Mouse (Mus musculus): ENCODE results near the gene Topaz1.

Topaz1 gene

DNA sequence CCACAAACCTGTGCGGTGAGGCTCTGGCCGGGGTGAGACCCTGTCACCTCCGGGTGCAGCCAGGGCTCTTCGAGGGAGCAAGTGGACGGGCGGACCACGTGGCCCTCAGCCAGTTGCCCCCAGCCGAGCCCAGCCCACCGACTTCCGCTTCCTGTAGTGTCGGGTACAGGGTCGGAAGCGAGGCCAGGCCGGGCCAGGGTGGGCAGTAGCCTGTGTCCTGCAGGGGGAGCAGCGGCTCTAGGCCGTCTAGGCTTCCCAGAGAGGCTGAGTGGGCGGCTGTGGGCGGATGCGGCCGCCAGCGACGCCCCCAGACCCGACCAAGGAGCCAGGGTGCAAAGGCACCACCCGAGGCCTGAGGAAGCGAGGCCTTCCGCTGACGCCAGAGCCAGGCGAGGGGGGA, at the start of gene Topaz1:
Topaz1 (plus strand) TSS at position 287 of the 400 bp plus-strand sequence.
- no peak for DNase-seq

DNA sequence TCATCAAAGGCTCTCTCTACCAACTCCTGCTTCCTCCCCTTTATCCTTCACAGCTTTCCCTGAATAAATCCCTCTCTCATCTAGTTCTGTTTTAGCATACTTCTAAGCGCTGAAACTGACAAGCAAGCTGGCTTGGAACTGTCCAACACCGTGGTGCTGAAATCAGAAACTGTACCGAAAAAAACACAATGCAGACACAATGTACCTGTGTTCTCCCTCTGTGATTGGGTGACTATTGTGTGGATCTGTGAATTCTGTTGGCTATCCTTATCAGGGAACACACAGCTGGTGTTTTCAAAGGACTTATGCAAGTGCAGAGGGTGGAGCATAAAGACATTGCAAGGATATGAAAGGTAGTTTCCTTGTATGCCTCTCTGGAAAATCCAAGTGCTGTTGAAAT, 45.3 kb upstream of the Topaz1 start:
- peak; percentile 62 for DNase-seq

DNA sequence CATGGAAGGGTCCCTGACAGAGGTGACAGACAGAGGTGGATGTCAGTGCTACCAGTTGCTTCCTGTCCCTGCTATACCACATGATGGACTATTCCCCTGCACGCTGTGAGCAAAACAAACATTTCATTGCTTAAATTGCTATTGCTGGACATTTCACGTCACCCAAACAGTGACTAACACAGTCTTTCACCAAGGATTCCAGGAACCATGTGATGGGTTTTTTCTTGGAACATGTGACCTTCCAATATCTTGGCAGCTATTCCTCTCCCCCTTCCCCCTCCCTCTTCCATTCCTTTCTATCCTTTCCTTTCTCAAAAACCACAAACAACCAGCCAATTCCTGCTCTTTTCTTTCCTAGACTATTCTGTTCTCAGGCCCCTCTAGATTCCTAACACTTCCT, 33.3 kb upstream of the Topaz1 start:
- no peak for DNase-seq

DNA sequence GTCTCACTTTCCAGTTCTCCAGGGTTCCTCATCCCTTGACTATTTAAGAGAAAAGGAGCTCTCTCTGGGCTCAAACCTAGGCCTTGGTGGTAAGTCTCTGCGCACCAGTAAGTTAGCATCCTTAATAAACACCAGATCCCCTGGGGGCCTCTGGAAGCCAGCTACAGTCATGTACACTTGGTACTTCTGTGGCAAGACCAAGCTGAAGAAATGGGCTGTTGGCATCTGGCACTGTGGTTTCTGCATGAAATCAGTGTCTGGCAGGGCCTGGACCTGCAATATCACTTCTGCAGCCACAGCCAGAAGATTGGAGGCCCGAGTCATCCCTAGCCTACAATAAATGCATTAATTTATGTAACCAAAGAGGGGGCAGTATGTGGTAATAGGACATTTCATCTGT, 32.1 kb upstream of the Topaz1 start:
- no peak for DNase-seq

DNA sequence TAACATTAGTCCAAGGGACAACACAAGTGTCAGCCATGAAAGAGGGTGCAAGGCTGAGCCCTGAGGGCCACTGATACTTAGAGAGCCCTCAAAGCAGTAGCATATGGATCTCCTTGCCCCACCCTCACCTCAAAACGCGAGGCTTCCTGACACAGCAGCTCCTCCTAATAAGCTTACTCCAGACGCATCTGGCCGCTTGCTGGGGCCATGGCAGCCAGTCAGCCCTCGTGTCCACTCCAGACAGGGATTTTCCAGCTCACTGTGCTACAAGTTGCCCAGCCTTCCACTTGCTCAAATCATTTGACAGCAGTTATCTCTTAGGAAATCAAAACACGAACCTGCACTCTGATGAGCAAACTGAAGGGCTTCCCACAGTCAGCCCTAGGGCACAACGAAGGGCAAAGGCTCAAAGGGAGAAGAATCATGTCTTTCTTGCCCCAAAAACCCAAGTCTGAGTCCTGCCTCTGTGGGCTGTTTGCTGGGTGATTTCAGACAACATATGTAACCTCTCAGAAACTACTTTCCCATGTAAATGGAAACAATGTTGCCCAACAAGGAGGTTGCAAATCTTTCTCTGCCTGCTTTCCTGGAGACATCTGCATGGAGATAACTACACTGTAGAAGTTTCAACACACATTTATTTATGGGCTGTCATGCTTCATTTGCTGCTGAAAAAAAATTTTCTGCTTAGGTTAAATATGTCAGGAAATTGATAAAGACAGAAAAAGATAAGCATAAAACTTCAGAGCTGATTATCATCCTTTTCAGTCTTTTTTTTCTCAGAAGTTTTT, 30.8 kb upstream of the Topaz1 start:
- no peak for DNase-seq

DNA sequence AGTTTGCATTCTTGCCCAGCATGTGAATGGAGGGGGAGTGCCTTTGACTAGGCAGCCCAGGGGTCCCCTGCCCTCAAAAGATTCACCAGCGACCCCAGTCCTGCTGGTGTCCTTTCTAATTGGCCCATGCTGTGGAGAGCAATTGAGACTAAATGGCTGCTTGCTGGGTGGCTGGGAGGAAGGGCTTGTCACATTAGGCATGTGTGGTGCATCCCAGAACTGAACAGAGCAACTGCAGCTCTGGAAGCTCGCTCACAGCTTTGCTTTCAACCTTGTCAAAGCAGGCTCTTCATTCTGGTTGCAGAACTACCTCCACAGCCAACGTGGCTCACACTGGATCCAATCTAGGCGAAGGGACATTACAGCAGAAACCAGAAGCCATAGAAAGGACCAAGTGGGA, 24.9 kb upstream of the Topaz1 start:
- DNase-seq, result no peak

DNA sequence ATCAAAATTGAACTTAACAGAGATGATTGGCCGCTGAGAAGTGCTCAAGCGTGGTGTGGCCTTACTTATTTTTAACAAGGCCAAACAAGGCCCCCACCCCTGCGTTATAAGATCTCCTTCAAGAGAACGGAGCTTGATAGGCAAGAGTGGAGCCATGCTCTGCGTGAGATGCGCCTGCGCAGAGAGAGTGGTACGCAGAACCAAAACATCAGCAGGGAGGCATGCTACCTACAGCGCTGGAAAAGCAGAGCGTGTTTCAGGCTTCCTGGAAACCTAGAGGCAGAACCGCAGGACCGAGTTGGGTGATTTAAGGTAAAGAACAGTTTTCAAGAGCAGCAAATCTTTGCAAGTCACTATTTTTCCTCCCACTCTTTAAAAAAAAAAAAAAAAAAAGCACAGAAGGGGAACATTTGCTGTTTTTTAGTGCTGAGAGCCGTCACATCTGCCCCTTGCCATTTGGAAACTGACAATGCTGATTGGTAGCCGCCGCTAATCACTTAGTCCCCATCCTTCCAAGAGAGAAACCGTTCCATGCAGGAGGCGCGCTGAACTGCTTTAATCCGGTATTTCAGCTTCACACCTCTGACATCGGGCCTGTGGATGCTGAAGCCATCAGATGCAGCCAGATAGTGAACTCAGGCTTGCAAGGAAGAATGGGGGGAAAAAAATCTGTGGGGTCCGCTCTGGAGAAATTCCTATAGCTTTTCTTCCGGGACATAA, 21.9 kb upstream of the Topaz1 start:
- no peak for DNase-seq

DNA sequence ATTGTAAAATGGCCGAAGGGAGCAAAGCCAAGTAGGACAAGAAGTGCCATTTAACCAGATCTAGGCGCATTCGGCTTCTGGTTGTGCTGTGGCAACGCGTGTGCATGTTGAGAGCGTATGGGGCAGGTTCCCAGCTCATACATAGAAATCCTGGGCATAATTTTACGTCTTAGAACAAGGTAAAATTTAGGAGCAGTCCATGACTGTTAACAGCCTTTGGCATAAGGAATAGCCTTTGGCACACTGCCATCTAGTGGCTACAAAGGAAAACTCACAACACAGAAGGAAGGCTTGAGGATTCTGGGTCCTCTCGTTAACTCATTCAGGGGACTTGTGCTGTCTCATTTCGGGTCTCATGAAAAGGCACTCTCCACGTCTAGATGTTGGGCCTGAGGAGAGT, 17.6 kb upstream of the Topaz1 start:
- peak; percentile 61 for DNase-seq

DNA sequence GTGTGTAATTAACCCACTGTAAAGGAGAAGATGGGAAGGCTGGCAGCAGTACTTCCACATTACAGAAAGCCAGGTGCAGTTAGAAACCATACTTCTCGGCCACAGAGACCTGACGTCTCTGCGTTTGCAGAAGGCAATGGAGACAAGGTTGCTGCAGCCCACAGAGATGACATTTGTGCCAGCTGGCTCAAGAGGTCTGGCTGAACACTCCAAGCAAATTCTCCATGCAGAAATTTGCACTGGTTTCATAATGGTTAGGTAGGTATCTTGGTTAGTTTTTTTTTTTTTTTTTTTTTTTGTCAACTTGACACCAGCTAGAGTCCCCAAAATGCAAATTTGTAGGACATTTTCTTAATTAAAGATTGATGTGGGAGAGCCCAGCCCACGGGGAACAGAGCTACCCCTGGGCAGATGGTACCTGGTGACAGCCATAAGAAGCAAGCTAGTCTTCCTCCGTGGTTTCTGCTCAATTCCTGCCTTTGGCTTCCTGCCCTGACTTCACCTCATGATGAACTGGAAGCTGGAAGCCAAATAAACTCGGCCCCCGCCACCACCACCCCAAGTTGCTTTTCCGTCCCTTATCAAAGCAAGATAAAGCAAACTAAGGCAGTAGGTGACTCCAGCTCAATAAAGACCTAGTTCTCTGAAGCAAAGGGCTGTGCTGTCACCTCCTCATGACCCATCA, 14.9 kb upstream of the Topaz1 start:
- no peak for DNase-seq

DNA sequence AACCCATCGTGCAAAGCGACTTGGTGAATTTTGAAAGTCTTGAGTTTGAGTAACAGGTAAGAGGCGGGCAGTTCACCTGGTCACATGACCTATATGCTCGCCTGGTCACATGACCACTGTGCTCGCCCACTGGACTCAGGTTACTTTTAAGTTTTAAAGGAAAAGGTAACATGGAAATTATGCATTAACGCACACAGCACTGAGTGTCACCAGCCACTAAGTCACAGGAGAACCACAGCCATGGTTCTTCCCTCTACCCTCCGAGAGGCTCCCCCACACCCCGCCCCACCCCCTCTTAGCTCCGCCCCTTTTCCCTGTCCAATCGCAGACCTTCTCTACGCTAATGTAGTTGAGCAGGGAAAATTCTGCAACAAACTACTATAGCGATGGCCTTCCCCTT, 13.9 kb upstream of the Topaz1 start:
- DNase-seq, result peak; percentile 29

DNA sequence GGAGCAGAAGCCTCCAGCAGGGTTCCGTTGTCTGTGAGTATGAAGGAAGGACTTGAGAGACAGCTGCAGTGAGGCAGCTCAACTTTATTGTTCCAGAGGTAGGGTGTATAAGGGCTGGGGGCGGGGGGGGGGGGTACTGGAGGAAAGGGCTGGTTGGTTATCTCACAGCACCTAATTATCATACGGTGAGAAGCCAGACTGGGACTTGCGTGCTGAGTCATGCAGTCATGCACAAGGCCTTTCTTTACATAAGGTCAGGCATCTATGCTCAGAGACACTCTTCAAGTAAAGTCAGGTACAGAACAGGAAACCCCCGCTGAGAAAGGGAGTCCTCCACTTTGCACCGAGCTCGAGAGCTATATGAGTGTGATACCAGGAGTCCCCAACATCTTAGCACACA, 12.2 kb upstream of the Topaz1 start:
- no peak for DNase-seq

DNA sequence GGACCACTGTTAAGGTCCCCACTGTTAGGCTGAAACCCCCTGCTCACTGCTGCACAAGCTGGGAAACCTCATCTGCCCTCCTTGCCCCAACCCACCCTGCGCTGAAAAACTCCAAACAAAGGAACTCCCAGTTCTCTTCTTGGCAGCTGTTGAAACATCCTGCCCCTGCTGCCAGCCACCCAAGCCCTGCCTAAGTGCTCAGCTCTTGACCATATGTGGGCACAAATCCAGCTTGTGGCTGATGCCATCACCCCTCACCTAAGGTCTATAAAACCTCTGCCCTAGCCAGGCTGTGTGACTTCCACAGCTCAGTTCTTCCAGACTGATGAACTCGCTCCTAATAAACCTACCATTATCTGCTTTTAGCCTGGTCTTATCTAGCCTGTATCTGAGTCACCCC, 11.1 kb upstream of the Topaz1 start:
- DNase-seq, result no peak

DNA sequence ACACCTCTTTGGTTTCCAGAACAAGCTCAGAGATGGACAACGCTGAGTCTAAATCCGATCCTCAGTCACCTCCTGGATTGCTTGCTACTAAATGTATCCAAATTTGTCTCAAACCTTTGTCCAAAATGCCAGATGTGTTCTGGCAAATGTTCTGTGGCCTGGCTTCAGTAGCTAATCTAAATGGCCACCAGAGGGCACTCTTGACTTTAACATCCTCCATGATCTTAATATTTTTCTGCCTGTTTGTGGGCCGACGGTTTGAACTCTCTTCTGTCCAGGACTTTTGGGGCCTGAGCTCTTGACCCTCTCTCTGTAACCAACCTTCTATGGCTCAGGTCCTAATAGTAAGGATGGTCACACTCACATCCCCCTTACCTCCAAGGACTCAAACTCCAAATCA, 10.4 kb upstream of the Topaz1 start:
- DNase-seq, result peak; percentile 72

DNA sequence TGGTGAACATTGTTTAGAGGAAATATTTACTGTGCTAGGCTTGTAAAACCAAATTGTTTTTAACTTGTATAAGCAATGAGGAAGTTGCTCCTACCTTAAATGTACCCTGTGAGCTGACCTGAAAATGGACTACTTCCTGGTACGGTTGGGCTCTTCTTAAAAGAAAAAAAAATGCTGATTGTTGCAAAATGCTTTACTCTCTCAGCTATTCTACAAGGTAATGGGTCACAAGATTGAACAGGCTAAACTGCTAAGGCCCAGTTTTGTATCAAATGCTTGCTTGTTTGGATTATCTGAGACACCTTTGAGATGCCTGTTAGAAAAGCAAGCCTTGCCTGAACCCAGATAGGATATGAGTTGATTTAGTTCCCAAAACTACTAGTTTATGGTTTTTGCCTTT, 1.3 kb upstream of the Topaz1 start:
- DNase-seq, result no peak

DNA sequence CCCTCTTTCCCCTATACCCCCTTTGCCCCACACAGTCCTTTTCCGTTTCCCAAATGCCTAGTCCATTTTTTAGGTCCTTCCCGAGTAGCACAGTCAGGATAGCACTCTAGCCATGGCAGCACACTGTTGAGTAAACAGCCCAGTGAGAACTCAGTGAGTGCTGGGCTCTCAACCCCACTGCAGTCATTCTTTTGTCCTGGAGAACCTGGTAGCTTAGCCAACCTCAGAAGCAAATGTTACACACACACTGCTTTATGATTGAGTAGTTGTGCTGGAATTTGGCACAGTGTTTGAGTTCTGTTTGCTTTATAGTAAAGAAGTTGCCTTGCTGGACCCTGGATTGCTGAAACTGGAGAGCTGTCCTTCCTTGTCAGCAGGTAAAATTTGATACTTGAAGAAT, 10.5 kb downstream of the Topaz1 start:
- no peak for DNase-seq

DNA sequence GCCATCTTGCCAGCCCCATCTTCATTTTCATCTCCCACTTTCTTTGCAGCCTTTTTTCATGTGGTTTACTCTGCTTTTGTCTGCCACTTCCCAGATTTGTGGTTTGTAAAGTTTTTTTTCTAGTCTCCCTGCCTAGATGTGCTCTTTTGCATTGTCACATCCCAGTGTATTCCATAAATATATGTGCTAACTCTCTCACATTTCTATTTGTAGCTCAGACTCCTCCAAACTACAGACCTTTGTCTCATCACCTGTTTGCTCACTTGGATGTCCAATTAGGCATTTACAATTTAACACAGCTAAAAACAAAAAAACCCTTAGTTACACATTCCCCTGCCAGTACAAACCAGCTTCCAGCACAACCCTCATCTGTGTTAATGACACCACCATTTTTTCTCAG, 13.0 kb downstream of the Topaz1 start:
- DNase-seq, result no peak

DNA sequence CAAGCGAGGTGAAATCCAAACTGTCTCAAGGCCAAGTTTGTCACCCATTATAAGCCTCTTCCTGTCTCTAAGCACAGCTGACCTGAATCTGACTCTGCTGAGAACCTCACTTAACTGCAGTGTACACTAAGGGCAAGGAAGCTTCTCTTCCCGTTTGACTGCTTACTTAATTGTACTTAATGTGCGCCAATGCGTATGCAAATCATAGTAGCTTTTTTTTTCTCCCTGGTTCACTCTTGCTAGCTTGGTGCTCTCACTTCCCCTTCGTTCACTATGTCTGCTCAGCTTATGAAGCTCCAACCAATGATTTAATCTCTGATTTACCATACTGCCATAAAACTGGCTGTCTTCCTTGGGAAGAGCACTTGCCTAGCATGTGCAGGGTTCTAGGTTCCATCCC, 38.1 kb downstream of the Topaz1 start:
- no peak for DNase-seq

DNA sequence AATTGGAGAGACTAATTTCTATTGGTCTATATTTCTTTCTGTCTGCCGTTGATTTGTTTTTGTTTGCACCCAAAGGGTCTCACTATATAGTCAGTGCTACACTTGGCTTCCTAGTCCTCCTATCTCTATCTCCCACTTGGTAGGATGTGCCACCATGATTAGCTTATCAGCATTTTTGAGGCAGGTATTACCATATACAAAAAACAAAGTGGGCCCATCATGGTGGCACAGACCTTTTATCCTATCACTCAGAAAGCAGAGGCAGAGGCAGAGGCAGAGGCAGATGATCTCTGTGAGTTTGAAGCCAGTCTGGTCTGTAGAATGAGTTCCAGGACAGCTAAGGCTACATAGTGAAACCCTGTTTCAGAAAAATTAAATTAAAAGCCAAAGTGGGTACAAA, 39.4 kb downstream of the Topaz1 start:
- DNase-seq, result no peak

DNA sequence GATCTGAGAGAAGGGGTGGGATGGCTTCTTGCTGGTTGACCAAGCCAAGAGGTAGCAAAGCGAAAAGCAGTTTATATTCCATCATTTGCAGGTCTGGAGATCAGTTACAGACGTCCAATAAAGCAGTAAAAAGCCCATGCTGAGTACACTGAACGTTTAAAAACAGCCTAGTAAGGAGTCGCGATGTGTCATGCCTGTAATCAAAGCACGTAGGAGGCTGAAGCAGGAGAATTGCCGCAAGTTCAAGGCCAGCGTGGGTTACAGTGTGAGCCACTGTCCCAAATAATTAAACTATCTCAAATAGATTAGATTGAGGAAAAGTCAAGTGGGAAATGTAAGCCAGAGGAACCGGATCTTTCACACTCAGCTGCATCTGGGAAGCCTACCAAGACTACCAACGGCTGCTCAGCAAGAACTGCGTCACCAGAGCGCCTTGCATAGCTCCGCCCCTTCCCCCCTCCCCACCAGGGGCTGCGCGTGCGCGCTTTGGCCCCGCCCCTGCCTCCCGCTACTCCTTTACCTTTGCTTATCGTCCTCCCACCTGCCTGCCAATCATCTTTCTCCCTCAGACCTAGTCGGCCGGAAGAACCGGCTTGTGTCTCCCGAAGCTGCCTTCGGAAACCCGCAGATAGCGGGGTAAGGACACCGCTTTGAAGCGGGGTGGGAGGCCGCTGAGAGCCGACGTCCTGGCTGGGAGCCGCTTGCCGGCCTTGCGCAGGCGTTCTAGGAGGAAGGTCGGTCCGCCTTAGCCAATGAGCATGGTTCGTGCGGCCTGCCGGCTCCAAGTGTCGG, 58.1 kb downstream of the Topaz1 start, which contains the start of gene Tcaim:
Tcaim (plus strand) TSS at position 487 of the 792 bp plus-strand sequence.
- DNase-seq, result peak; percentile 96

DNA sequence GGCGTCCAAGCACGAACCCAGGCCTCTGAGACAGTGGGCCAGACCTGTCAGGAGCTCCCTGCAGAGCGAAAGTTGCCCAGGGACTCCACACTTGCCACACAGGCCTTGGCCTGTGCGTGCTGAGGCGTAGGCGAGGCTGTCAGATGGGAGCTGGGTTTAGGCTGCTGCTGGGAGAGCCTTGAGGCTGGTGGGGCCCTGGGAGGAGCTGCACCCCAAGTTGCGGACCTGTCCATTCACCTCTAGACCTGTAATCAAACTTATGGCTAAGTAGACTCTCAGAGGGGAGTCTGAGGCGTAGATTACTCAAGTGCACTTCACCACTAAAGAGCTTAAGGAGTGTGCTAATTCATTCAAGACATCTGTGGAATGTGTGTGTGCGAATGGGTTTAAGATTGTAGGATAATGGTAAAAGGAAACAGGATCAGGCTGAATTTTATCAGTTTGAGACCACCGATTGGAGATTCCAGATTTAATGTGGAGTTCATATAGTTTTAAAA, 58.7 kb downstream of the Topaz1 start:
- no peak for DNase-seq

DNA sequence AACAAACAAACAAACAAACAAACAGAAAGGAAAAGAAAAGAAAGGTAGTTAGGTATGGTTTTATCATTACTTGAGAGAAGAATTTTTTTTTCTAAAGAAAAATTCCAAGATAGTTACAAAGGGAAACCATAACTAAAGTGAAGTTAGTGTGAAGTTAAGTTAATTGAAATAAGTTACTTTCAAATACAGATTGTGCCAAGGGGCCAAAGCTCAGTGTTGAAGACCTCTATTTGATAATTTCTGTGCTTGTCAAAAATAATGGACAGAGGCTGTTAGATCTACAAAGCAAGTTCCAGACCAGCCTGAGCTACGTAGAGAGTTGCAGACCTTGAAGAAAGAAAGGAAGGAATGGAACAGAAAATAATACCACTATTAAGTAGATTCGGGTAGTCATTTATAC, 60.0 kb downstream of the Topaz1 start:
- DNase-seq, result no peak

DNA sequence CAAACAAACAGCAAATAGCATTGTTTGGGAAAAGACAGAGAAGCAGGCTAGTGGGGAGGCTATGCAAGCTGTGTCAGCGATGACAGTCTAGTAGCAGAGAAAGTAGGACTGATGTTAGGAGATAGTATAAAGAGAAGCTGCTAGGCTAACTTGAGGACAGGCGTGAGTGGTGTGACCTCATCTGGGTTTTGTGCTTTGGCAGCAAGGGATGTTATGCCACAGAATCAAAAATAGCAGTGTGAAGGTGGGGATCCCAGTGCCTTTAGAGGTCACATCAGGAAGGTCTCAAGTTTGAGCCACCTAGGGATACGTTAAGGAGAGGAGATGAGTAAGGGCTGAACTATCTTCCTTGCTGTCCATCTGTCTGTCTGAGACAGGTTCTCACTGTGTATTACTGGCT, 63.1 kb downstream of the Topaz1 start:
- DNase-seq, result no peak

DNA sequence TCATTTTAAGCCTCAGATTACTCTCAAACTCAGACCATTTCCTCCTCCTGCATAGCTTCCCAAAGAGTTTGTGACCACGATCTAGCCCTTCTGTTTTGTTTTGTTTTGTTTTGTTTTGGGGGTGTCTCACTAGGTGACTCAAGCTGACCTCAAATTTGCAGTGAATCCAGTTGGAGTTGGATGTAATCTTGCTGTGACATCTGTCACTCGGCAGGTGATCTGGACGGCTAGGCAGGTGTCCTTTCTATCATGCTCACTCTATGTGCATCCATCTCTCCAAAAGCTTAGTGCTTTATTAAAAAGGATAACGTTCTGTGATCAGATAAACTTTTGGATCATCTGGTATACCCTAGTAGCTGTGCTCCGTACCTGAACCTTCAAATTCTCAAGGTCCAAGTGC, 65.2 kb downstream of the Topaz1 start:
- DNase-seq, result no peak
